Mouse (Mus musculus) thymus, adult 2 months (tissue): ENCODE measurements at regions not wholly inside any gene's neighbourhood (a gene's known extent, or its start where the extent isn't known, plus 50 kb on each side); places are given as distances from the start of the nearest gene placed in this dataset.

Experiments
- DNase-seq: peaks from one replicate; pipeline ENCODE4 v3.0.0; 2021
- H3K27ac ChIP-seq: fragments of 200-500 bp; 2 replicates; pipeline ENCODE4 v1.5.1; 2012; ENCODE audit warnings: low read length, control low read depth; ENCODE audit not compliant: control insufficient read depth, insufficient read depth
- H3K27me3 ChIP-seq: fragments of 200-500 bp; 2 replicates; pipeline ENCODE4 v1.6.1; 2012; ENCODE audit warnings: mild to moderate bottlenecking, low read length, moderate library complexity, mixed read lengths; ENCODE audit not compliant: control insufficient read depth, insufficient read depth
- H3K36me3 ChIP-seq: fragments of 200-500 bp; 2 replicates; pipeline ENCODE4 v1.6.1; 2012; ENCODE audit warnings: mild to moderate bottlenecking, low read length, moderate library complexity; ENCODE audit not compliant: control insufficient read depth, insufficient read depth
- H3K4me1 ChIP-seq: fragments of 200-500 bp; replicated peaks from 2 replicates; pipeline ENCODE4 v1.6.1; 2012; ENCODE audit warnings: low read length; ENCODE audit not compliant: control insufficient read depth, insufficient read depth
- H3K4me3 ChIP-seq: fragments of 200-500 bp; 2 replicates; pipeline ENCODE4 v1.5.1; 2012; ENCODE audit warnings: mild to moderate bottlenecking, low read length, control low read depth, moderate library complexity; ENCODE audit not compliant: control insufficient read depth, insufficient read depth
- CTCF ChIP-seq: fragments of 200-500 bp; IDR thresholded peaks from 2 replicates; pipeline ENCODE4 v1.5.1; 2012; ENCODE audit warnings: mild to moderate bottlenecking, control low read depth, low read length, moderate library complexity, borderline replicate concordance; ENCODE audit not compliant: control insufficient read depth, poor library complexity, insufficient read depth; ENCODE audit errors: extremely low read depth
- POLR2A ChIP-seq: fragments of 200-500 bp; IDR thresholded peaks from 2 replicates; pipeline ENCODE4 v1.6.1; 2012; ENCODE audit warnings: mild to moderate bottlenecking, low read length, control low read depth, moderate library complexity; ENCODE audit not compliant: control insufficient read depth, poor library complexity, insufficient read depth; ENCODE audit errors: extremely low read depth
- WGBS: fragments of 180-500 bp; shearing (Covaris S2); methylation state at CpG from one replicate; pipeline ENCODE4 v1.1.7; 2018; 5-methylcytosine and 5-hydroxymethylcytosine counted together

- Histone ChIP-seq H3K27me3 (no peaks in the 10 kb centered on the region), H3K27ac (no peak overlapping the region), H3K36me3 (no peaks in the 10 kb centered on the region), H3K4me3 (no peak overlapping the region), H3K4me1 (no peaks in the 10 kb centered on the region)
- no peak for DNase-seq
- TF ChIP-seq POLR2A = no peak
- TF ChIP-seq CTCF = no peak
- 89% methylated on average over 22 of the region's 22 CpGs for WGBS
Observed at GRCm38 (mm10) chr6:117526161-117526935, 314.6 kb upstream of the Zfp637 start.

GRCm38 (mm10) chr6:117527526-117527925, 313.5 kb upstream of the Zfp637 start:
- no peak for TF ChIP-seq POLR2A
- TF ChIP-seq CTCF = no peak
- Histone ChIP-seq H3K36me3 (no peaks in the 10 kb centered on the region), H3K4me1 (no peaks in the 10 kb centered on the region), H3K4me3 (no peak overlapping the region), H3K27ac (no peak overlapping the region), H3K27me3 (no peaks in the 10 kb centered on the region)
- WGBS = 61% methylated on average over 8 of the region's 8 CpGs
- DNase-seq = no peak

- H3K4me3 ChIP-seq = no peak overlapping the region
- DNase-seq = no peak
- no peak overlapping the region for H3K27ac ChIP-seq
- no peaks in the 10 kb centered on the region for H3K4me1 ChIP-seq
- WGBS = 41% methylated on average over 2 of the region's 2 CpGs
- no peaks in the 10 kb centered on the region for H3K36me3 ChIP-seq
- TF ChIP-seq CTCF (no peak), POLR2A (no peak)
- no peaks in the 10 kb centered on the region for H3K27me3 ChIP-seq
Observed at GRCm38 (mm10) chr6:117534149-117534548, 306.8 kb upstream of the Zfp637 start.

- Histone ChIP-seq H3K27ac (no peak overlapping the region), H3K36me3 (no peaks in the 10 kb centered on the region), H3K4me3 (no peak overlapping the region), H3K27me3 (no peaks in the 10 kb centered on the region), H3K4me1 (no peaks in the 10 kb centered on the region)
- 93% methylated on average over 9 of the region's 9 CpGs for WGBS
- TF ChIP-seq POLR2A (no peak), CTCF (no peak)
- no peak for DNase-seq
Observed at GRCm38 (mm10) chr6:117534991-117535390, 306.0 kb upstream of the Zfp637 start.

- H3K27me3 ChIP-seq = no peaks in the 10 kb centered on the region
- WGBS = 34% methylated on average over 4 of the region's 4 CpGs
- TF ChIP-seq CTCF (no peak), POLR2A (no peak)
- H3K36me3 ChIP-seq = no peaks in the 10 kb centered on the region
- no peak overlapping the region for H3K4me3 ChIP-seq
- H3K4me1 ChIP-seq = no peaks in the 10 kb centered on the region
- no peak for DNase-seq
- H3K27ac ChIP-seq = no peak overlapping the region
Observed at GRCm38 (mm10) chr6:117536084-117536483, 304.9 kb upstream of the Zfp637 start.

GRCm38 (mm10) chr6:117542431-117542830, 298.5 kb upstream of the Zfp637 start:
- H3K36me3 ChIP-seq = no peaks in the 10 kb centered on the region
- TF ChIP-seq POLR2A (no peak), CTCF (no peak)
- H3K27ac ChIP-seq = no peak overlapping the region
- no peak overlapping the region for H3K4me3 ChIP-seq
- DNase-seq = no peak
- H3K27me3 ChIP-seq = no peaks in the 10 kb centered on the region
- H3K4me1 ChIP-seq = no peaks in the 10 kb centered on the region
- WGBS = 66% methylated on average over 3 of the region's 3 CpGs
